Mouse (Mus musculus) testis, adult 2 months (tissue): ENCODE measurements at regions not wholly inside any gene's neighbourhood (a gene's known extent, or its start where the extent isn't known, plus 50 kb on each side); places are given as distances from the start of the nearest gene placed in this dataset.

Experiments
- CTCF ChIP-seq: fragments of 200-500 bp; IDR thresholded peaks from 2 replicates; pipeline ENCODE4 v1.5.1; 2012; ENCODE audit warnings: low read depth, mild to moderate bottlenecking, inconsistent platforms, low read length, moderate library complexity; ENCODE audit not compliant: control insufficient read depth, insufficient read depth, insufficient replicate concordance
- POLR2A ChIP-seq: fragments of 200-500 bp; IDR thresholded peaks from 2 replicates; pipeline ENCODE4 v1.6.1; 2012; ENCODE audit warnings: low read depth, mild to moderate bottlenecking, inconsistent platforms, low read length, moderate library complexity; ENCODE audit not compliant: control insufficient read depth

- no peak for TF ChIP-seq POLR2A
- no peak for TF ChIP-seq CTCF
These were observed 233.7 kb upstream of the Pum3 start for GRCm38 (mm10) chr19:27663296-27663695.
